Mouse (Mus musculus): ENCODE measurements around the gene Dgcr2.

The Dgcr2 gene

DNA sequence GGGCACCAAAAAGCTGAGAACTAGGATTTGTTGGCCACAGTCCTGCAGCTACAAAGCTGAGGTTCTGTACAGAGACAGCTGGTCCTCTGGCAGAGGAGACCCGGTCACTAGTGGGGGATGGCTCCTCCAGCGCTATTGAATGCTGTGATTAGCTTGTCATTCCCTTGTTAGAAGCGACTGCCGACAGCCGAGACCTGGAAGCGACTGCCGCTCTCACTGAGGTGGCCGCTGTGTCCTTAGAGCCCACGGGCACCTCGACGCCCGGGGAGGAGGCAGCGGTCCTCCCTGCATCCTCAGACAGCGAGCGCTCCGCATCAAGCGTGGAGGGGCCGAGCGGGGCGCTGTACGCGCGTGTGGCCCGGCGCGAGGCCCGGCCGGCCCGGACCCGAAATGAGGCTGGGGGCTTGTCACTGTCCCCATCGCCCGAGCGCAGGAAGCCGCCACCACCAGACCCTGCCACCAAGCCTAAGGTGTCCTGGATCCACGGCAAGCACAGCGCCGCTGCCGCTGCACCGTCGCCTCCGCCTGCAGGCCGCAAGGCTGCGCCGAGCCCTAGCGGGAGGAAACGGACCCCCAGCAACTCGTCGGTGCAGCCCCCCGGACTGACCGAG is 91.7 kb downstream of the Dgcr2 start:
- DNase-seq, result peak; percentile 38 to 73

DNA sequence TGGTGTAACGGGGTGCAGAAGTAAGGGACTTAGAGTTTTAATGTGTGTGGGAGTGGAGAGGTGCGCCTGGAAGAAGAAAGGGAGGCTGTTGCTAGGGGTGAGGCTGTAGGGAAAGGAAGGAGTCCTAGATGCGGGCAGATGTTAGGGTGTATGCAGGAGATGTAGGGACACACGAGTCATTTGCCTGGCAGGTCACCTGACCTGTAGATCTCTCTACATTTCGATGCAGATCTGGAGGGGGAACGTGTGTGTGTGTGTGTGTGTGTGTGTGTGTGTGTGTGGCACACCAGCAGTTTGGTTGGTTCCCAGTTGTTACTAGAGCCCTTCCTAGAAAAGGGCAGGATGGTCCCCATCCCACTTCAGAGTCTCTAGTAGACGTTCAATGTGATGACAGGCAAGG is 93.4 kb downstream of the Dgcr2 start:
- DNase-seq, result no peak

- peak; percentile 30 to 48 for DNase-seq
These were observed 93.9 kb downstream of the Dgcr2 start for GRCm38 (mm10) chr16:17804449-17804912.

GRCm38 (mm10) chr16:17803675-17804448 is 94.5 kb downstream of the Dgcr2 start:
- DNase-seq, result no peak

DNA sequence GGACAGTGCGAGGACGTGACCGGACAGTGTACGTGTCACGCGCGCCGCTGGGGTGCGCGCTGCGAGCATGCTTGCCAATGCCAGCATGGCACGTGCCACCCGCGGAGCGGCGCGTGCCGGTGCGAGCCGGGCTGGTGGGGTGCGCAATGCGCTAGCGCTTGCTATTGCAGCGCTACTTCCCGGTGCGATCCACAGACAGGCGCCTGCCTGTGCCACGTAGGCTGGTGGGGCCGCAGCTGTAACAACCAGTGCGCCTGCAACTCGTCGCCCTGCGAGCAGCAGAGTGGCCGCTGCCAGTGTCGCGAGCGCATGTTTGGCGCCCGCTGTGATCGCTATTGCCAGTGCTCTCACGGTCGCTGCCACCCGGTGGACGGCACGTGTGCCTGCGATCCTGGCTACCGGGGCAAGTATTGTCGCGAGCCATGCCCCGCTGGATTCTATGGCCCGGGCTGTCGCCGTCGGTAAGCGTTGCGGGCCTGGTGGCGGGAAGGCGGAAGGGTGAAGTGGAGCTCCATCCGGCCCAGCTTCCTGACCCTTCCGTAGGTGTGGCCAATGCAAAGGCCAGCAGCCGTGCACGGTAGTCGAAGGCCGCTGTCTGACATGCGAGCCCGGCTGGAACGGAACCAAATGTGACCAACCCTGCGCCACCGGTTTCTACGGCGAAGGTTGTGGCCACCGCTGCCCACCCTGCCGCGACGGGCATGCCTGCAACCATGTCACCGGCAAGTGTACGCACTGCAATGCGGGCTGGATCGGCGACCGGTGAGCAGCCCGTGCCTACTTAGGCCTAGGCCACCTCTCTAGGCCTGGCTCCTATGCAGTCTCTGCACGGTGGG is 95.3 kb downstream of the Dgcr2 start:
- peak; percentile 60 to 68 for DNase-seq

DNA sequence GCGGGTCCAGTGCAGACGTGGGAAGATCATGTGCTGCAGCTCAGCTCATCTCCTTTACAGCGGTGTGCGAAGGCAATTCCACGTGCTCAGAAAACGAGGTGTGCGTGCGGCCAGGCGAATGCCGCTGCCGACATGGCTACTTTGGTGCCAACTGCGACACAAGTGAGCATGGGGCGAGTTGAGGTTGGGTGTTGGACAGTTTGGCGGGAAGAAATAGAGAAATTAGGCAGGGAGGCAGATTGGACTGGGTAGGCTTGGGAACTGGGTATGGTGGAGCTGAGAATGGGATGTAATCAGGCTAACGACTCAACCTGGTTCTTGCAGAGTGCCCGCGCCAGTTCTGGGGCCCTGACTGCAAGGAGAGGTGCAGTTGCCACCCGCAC is 95.9 kb downstream of the Dgcr2 start:
- DNase-seq, result no peak

DNA sequence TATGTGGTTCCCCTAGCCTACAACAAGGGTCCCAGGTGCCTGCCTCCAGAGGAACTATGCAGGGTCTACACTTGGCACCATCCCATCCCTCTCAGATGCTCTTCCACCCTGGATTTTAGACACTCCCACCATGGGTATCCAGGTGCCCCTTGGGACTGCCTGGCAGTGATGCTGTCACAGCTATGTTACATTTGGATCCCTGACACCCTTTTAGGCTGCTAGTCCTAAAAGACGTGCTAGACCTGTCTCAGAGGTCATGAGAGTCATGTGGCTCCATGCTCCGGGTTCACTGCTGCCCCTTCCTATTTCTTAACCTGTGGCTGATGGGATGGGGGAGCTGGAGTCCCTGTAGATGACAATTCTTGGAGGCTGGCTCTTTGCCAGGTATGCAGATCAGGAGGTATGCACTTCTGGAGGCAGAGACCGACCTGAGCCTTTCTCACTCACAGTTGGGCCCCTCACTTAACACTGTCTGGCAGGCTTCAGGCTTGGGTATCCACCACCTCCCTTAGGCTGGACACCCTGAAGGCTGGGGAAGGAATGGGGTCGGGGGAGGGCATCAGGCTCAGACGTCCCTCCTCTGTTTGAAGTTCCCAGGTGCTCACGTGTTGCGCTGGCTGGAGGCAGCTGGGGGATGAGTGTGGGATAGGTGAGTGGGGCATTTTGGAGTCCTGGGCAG is 96.4 kb downstream of the Dgcr2 start:
- DNase-seq, result no peak

- no peak for DNase-seq
These were observed 98.8 kb downstream of the Dgcr2 start for GRCm38 (mm10) chr16:17799584-17799983.

DNA sequence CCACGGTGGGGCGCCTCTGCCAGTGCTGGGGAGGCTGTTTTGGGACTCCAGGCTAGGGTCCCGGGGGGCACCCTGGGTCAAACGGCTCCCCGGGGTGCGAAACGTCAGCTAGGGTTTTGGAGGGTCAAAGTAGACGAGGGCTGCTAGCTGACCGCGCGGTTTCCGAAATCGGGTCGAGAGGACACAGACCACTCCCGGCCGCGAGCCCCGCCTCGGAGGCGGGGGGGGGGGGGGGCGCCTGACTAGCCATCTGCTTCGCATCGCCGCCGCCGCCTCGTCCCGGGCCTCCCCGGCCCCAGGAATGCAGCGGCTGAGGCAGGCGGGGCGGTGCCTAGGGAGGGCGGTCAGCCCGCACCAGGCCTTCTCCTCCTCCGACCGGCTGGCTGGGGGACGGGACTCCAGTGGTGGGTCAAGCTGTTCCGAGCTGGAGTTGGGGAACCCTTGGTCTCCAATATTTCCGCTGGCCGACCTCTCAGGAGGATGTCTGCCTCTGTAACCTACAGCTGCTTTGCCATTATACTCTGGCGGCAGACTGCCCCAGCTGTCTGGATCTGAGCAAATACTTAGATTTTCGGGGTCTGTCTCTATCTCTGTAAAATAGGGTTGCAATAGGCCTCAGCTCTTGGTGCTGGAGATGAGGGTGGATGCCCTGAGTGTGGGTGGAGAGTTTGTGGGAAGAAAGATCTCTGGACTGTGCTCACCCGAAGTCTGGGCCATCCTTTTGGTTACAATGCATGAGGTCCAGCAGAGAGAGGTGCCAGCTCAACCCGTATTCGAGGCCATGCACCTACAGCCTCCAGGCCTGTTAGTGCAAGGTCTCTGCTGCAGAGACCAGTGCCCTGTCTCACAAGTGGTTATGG is 99.8 kb downstream of the Dgcr2 start:
- DNase-seq, result peak; percentile 78 to 94

DNA sequence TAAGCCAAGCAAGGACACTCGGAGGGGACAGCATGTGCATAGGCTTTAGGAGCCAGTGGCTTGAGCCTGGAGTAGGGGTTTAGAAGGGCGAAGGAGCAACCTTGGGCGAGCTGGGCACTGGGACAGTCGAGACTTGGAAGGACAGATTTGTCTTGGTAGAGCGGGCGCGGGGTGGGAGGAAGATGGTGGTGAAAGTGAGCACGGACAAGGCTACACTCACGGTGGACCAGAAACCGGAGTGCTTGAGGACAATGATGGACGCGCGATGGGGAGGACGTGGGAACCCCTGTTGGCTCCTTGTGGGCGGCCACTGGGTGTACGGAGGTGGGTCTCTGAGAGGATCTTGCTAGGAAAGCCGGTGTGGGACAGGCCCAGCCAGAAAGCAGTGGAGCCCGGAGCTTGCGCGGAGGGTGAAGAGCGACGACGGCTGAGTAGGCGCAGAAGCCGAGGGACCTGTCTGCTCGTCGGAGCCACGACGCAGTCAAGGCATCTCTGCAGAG is 100.5 kb downstream of the Dgcr2 start:
- peak in 1 of 2 experiments; percentile 46 for DNase-seq

GRCm38 (mm10) chr16:17796971-17797811 is 101.2 kb downstream of the Dgcr2 start, which contains the start of gene Scarf2:
Gene Scarf2 (plus strand): TSS chr16:17797282.
- peak; percentile 82 to 92 for DNase-seq

DNA sequence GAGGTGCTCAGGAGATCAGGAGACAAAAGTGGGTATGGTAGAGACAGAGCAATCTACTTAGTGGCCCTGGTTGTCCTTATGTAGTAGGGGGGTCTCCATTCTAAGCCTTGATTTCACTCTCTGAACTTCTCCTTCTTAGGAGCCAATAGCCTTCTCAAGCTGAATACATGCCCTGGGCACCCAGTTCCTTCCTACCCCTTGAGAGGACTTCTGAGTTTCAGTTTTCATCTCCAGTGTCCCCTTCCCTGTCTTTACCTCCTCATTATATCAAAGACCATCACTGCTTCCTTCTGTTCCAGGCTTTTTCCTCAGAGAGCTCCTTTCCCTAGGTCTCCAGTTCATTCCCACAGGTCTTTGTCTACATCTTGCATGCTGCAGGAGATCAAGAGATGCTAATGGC is 101.8 kb downstream of the Dgcr2 start:
- no peak for DNase-seq

- DNase-seq, result peak; percentile 58 to 83
These were observed 102.7 kb downstream of the Dgcr2 start for GRCm38 (mm10) chr16:17795643-17796042.

- no peak for DNase-seq
These were observed 104.3 kb downstream of the Dgcr2 start for GRCm38 (mm10) chr16:17794047-17794446.

DNA sequence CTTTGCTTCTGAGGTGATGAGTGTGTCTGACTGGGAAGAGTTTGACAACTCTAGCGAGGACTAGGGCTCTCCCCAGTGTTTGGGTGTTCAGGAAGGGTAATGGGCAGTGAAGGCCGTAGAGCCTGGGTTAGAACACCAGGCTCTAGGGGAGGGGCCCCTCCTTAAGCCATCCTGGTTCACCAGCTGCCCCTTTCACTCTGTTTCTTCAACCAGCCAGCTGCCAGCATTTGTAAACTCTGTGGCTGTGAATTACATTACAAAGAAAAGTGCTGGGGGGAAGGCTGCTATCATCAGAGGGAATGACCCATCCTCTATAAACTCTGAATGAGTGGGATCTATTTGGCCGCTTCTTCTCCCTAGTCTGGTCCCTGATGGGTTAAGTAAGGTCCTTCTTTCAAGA is 105.6 kb downstream of the Dgcr2 start:
- DNase-seq, result no peak
